In the genomic region with DNA sequence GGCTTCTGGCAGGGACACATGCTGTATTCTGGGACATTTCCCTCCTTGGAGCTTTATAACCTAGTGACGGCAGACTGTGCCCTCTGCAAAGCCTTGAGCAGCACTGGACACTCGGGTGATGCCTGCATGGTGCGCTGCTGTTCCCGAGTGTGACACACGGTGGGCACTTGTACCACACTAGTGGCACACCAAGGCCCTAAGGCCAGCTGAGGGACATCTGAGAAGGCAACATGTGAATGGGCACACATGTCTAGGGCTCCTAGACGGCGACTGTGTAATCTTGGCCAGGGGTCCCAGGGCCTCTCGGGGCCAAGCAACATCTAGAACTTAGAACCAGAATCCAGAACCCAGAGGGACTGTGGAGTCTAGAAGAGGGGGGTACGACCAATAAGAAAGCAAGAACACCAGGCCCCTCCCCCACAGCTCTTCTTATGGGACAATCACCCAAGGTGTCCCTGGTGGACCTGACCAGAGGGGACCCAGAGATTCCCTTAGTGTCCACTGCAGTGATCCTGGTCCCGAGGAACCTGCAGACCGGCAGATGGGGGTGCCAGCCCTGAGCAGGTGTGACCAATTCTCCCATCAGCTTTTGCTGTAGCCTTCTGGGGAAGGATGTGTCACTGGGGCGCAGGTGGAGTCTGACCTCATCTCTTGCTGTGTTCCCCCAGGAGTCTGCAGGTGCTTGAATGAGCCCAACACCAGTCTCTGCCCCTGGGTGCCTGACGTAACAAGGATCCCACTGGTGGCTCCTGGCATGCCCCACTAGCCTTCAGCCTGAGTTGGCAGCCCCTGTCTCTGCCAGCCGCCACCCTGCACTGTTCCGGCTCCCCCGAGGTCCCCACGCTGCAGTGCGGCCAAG, we compare ENCODE assay signal across 12 mouse cellular contexts. TPM values are rescaled to one million over a fixed set of nuclear protein-coding genes. Genes with fewer than 3 reads are reported as not detected.
DNase-seq lines count a peak whose midpoint lies in the region; ATAC-seq and TF ChIP-seq lines count a peak whose summit lies in the region.
"Had no signal": no experiment of that assay in that cellular context is flagged by ENCODE, and none has a peak within 500 bp of the region (broad histone marks: within the 10 kb centered on the region; RNA-seq: fewer than 3 reads in every experiment).

No protein-coding gene starts in this region.

- no peak overlapping the region for H3K27ac ChIP-seq in kidney, embryonic 14.5 days (ENCODE audit: low read depth, low read length)
- H3K27ac ChIP-seq in hindbrain, embryonic 14.5 days, result no peak overlapping the region
- H3K27ac ChIP-seq in liver, postnatal 0 days (ENCODE audit: low read depth), result no peak overlapping the region; the same call in 1 of the 2 replicates

- peaks cover 60% of the 10 kb centered on the region for H3K4me1 ChIP-seq in kidney, embryonic 14.5 days (ENCODE audit: control insufficient read depth, insufficient read depth, low read length)
- peaks cover 32% of the 10 kb centered on the region for H3K4me1 ChIP-seq in hindbrain, embryonic 14.5 days (replicated peaks; ENCODE audit: control insufficient read depth, insufficient read depth, low read length)
- H3K4me1 ChIP-seq in liver, postnatal 0 days (ENCODE audit: insufficient read depth), result peaks cover 56% of the 10 kb centered on the region

- TF ChIP-seq EP300 in liver, postnatal 0 days (IDR thresholded peaks at IDR 0.05; ENCODE audit: low read depth), result no peak

- no peaks in the 10 kb centered on the region for H3K9me3 ChIP-seq in kidney, embryonic 14.5 days (ENCODE audit: control insufficient read depth, low read length)
- H3K9me3 ChIP-seq in hindbrain, embryonic 14.5 days (ENCODE audit: control insufficient read depth, low read length), result no peaks in the 10 kb centered on the region
- no peaks in the 10 kb centered on the region for H3K9me3 ChIP-seq in liver, postnatal 0 days (ENCODE audit: low read length)

- no peaks in the 10 kb centered on the region for H3K27me3 ChIP-seq in kidney, embryonic 14.5 days (ENCODE audit: control insufficient read depth, insufficient read depth, low read length)
- H3K27me3 ChIP-seq in hindbrain, embryonic 14.5 days (ENCODE audit: control insufficient read depth, insufficient read depth, low read length), result no peaks in the 10 kb centered on the region
- no peaks in the 10 kb centered on the region for H3K27me3 ChIP-seq in liver, postnatal 0 days (ENCODE audit: insufficient read depth, low read length)

- peak; percentile 36 for DNase-seq in adrenal gland, postnatal 10 days
- no peak for DNase-seq in adrenal gland, postnatal 14 days
- DNase-seq in kidney, postnatal 4 days, result no peak
- no peak for DNase-seq in hindbrain, embryonic 14.5 days (ENCODE audit: low spot score)
- no peak for DNase-seq in liver, postnatal 0 days
- no peak for DNase-seq in thymus, postnatal 10 days (ENCODE audit: low spot score in 2 of 2)
- DNase-seq in natural killer cell, adult 2 months (ENCODE audit: low spot score in 2 of 2), result no peak
- DNase-seq: adrenal gland, postnatal 25 days; cerebellum, postnatal 36 days; layer of hippocampus, postnatal 36 days had no signal

- H3K4me2 ChIP-seq in kidney, embryonic 14.5 days (replicated peaks; ENCODE audit: low read depth, low read length), result no peak overlapping the region
- H3K4me2 ChIP-seq in hindbrain, embryonic 14.5 days (replicated peaks), result peak overlapping the region; percentile 81; the same call in 1 of the 2 replicates
- H3K4me2 ChIP-seq in liver, postnatal 0 days (ENCODE audit: low read depth, low read length), result peak overlapping the region; percentile 97; the same call in 1 of the 2 replicates

- ATAC-seq in kidney, embryonic 14.5 days (ENCODE audit: low FRiP score, low TSS enrichment), result no peak
- ATAC-seq in hindbrain, embryonic 14.5 days (ENCODE audit: low FRiP score), result no peak
- ATAC-seq in liver, postnatal 0 days, result no peak

- TF ChIP-seq CTCF in liver, postnatal 0 days (IDR thresholded peaks at IDR 0.05; ENCODE audit: low read depth), result no peak

- 86% methylated on average over 18 of the region's 18 CpGs for WGBS in kidney, embryonic 14.5 days
- 78% methylated on average over 18 of the region's 18 CpGs for WGBS in hindbrain, embryonic 14.5 days
- WGBS in liver, postnatal 0 days (ENCODE audit: insufficient replicate concordance), result 83% methylated on average over 18 of the region's 18 CpGs

- H3K4me3 ChIP-seq in kidney, embryonic 14.5 days (ENCODE audit: low read length), result 0 out of 2 replicates have a peak overlapping the region, but pooled peaks have one; percentile 74
- H3K4me3 ChIP-seq in hindbrain, embryonic 14.5 days (replicated peaks; ENCODE audit: low read length), result peak overlapping the region; percentile 3; the same call in 1 of the 2 replicates
- H3K4me3 ChIP-seq in liver, postnatal 0 days (ENCODE audit: low read depth, low read length), result no peak overlapping the region

- peaks cover 31% of the 10 kb centered on the region for H3K36me3 ChIP-seq in kidney, embryonic 14.5 days (ENCODE audit: control insufficient read depth, insufficient read depth, low read length)
- peaks cover 23% of the 10 kb centered on the region for H3K36me3 ChIP-seq in hindbrain, embryonic 14.5 days (replicated peaks; ENCODE audit: control insufficient read depth, insufficient read depth)
- H3K36me3 ChIP-seq in liver, postnatal 0 days (replicated peaks; ENCODE audit: insufficient read depth, low read length), result peaks cover 33% of the 10 kb centered on the region

- H3K9ac ChIP-seq in kidney, embryonic 14.5 days (ENCODE audit: low read depth, low read length), result no peak overlapping the region
- peak overlapping the region; percentile 13; the same call in 1 of the 2 replicates for H3K9ac ChIP-seq in hindbrain, embryonic 14.5 days
- H3K9ac ChIP-seq in liver, postnatal 0 days (replicated peaks), result peak overlapping the region; percentile 58; the same call in 1 of the 2 replicates

RNA-seq across cellular contexts. Expression of gene Arid3a, which starts 3.4 kb away (rescaled TPM):
- 1 to 10 TPM; 6.3 to 8.1 TPM for total RNA-seq in adrenal gland, postnatal 10 days (2021)
- 5.9 and 6.9 TPM in 2 replicates for total RNA-seq in adrenal gland, postnatal 14 days (2021)
- polyA plus RNA-seq in kidney, embryonic 14.5 days (2014; fragmentation: Nextera tagmentation; extraction: Ambion mirVana), result 12.0 and 12.3 TPM in 2 replicates
- polyA plus RNA-seq in hindbrain, embryonic 14.5 days (2014; fragmentation: Nextera tagmentation; extraction: Ambion mirVana), result 3.4 and 3.8 TPM in 2 replicates
- 4.5 and 5.5 TPM in 2 replicates for polyA plus RNA-seq in liver, postnatal 0 days (2015; fragmentation: Nextera tagmentation; extraction: Ambion mirVana)

RNA-seq across cellular contexts. Expression of gene R3hdm4, which starts 9.2 kb away (rescaled TPM):
- 10 to 100 TPM; 78.9 to 93.6 TPM for total RNA-seq in adrenal gland, postnatal 10 days (2021)
- total RNA-seq in adrenal gland, postnatal 14 days (2021), result 75.8 and 82.8 TPM in 2 replicates
- polyA plus RNA-seq in kidney, embryonic 14.5 days (2014; fragmentation: Nextera tagmentation; extraction: Ambion mirVana), result 102 and 137 TPM in 2 replicates
- 228 and 232 TPM in 2 replicates for polyA plus RNA-seq in hindbrain, embryonic 14.5 days (2014; fragmentation: Nextera tagmentation; extraction: Ambion mirVana)
- polyA plus RNA-seq in liver, postnatal 0 days (2015; fragmentation: Nextera tagmentation; extraction: Ambion mirVana), result 47.3 and 51.7 TPM in 2 replicates

RNA-seq across cellular contexts. Expression of gene Kiss1r, which starts 13.4 kb away (rescaled TPM):
- total RNA-seq in adrenal gland, postnatal 10 days (2021), result 1 to 10 TPM in 1 of 2 experiments, under 1 TPM in 1; 0.69 to 1.8 TPM
- total RNA-seq in adrenal gland, postnatal 14 days (2021), result 0.98 and 1.5 TPM in 2 replicates
- 0.47 and 0.61 TPM in 2 replicates for polyA plus RNA-seq in kidney, embryonic 14.5 days (2014; fragmentation: Nextera tagmentation; extraction: Ambion mirVana)
- 1.7 and 2.6 TPM in 2 replicates for polyA plus RNA-seq in hindbrain, embryonic 14.5 days (2014; fragmentation: Nextera tagmentation; extraction: Ambion mirVana)
- 0.18 and 0.34 TPM in 2 replicates for polyA plus RNA-seq in liver, postnatal 0 days (2015; fragmentation: Nextera tagmentation; extraction: Ambion mirVana)

RNA-seq across cellular contexts. Expression of gene Gm26602, which starts 19.5 kb away (rescaled TPM):
- not detected for total RNA-seq in adrenal gland, postnatal 10 days (2021)
- not detected in 2 replicates for total RNA-seq in adrenal gland, postnatal 14 days (2021)
- 4.6 and 10.8 TPM in 2 replicates for polyA plus RNA-seq in kidney, embryonic 14.5 days (2014; fragmentation: Nextera tagmentation; extraction: Ambion mirVana)
- 1.1 TPM in 1 of 2 replicates, not detected in the other for polyA plus RNA-seq in hindbrain, embryonic 14.5 days (2014; fragmentation: Nextera tagmentation; extraction: Ambion mirVana)
- polyA plus RNA-seq in liver, postnatal 0 days (2015; fragmentation: Nextera tagmentation; extraction: Ambion mirVana), result 4.6 TPM in 1 of 2 replicates, not detected in the other
- total RNA-seq: adrenal gland, postnatal 25 days; hematopoietic stem cell, adult 5-6 weeks; layer of hippocampus, postnatal 36 days had no signal

RNA-seq across cellular contexts. Expression of gene Med16, which starts 21.5 kb away (rescaled TPM):
- total RNA-seq in adrenal gland, postnatal 10 days (2021), result 10 to 100 TPM; 48.1 to 50.8 TPM
- 32.0 and 38.4 TPM in 2 replicates for total RNA-seq in adrenal gland, postnatal 14 days (2021)
- 48.0 and 61.2 TPM in 2 replicates for polyA plus RNA-seq in kidney, embryonic 14.5 days (2014; fragmentation: Nextera tagmentation; extraction: Ambion mirVana)
- polyA plus RNA-seq in hindbrain, embryonic 14.5 days (2014; fragmentation: Nextera tagmentation; extraction: Ambion mirVana), result 42.0 and 42.5 TPM in 2 replicates
- polyA plus RNA-seq in liver, postnatal 0 days (2015; fragmentation: Nextera tagmentation; extraction: Ambion mirVana), result 13.5 and 14.3 TPM in 2 replicates
